11 mouse cellular contexts compared by ENCODE assay signal in the genomic region with DNA sequence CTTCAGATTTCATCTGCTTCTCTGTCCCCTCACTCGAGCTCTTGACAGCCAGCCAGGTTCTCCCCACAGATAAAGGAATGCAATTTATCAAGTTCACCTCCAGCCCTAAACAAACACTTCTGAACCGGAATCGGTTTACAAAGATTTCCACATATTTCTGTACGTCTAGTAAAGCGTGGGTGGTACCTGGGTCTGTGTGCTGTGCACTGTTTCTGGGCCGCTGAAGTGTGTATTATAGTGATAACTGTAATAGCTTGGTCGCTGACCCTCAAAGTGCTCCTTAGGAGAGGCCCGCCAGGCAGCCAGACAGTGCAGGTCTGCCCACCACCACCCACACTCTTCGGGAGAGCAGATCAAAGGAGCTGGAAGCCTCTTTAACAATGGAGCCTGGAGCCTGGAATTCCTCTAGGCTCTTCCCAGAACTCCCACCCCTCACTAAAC. TPM values are rescaled to one million over a fixed set of nuclear protein-coding genes. Genes with fewer than 3 reads are reported as not detected.
DNase-seq lines count a peak whose midpoint lies in the region; ATAC-seq and TF ChIP-seq lines count a peak whose summit lies in the region.
"Had no signal": no experiment of that assay in that cellular context is flagged by ENCODE, and none has a peak within 500 bp of the region (broad histone marks: within the 10 kb centered on the region; RNA-seq: fewer than 3 reads in every experiment).

No protein-coding gene starts in this region.

- TF ChIP-seq EP300 in stomach, postnatal 0 days (optimal IDR thresholded peaks at IDR 0.05), result no peak

- H3K27ac ChIP-seq in heart, embryonic 14.5 days (replicated peaks in 1 of 2; ENCODE audit: control insufficient read depth in 1 of 2, insufficient read depth in 1 of 2, low read depth in 2 of 2, low read length in 2 of 2), result peak overlapping the region; percentile 74 to 87
- peak overlapping the region; percentile 12 for H3K27ac ChIP-seq in limb, embryonic 12.5 days
- H3K27ac ChIP-seq in stomach, postnatal 0 days (replicated peaks), result peak overlapping the region; percentile 53

- WGBS in heart, embryonic 14.5 days, result 2% methylated on average over 9 of the region's 9 CpGs
- WGBS in limb, embryonic 12.5 days, result 11% methylated on average over 9 of the region's 9 CpGs
- 14% methylated on average over 9 of the region's 9 CpGs for WGBS in stomach, postnatal 0 days

- no peaks in the 10 kb centered on the region for H3K36me3 ChIP-seq in heart, embryonic 14.5 days (ENCODE audit: control insufficient read depth, insufficient read depth, low read length)
- no peaks in the 10 kb centered on the region for H3K36me3 ChIP-seq in limb, embryonic 12.5 days
- H3K36me3 ChIP-seq in stomach, postnatal 0 days (ENCODE audit: control insufficient read depth, insufficient read depth, low read length), result no peaks in the 10 kb centered on the region

- H3K27me3 ChIP-seq in heart, embryonic 14.5 days (ENCODE audit: control insufficient read depth, insufficient read depth, low read length), result no peaks in the 10 kb centered on the region
- H3K27me3 ChIP-seq in limb, embryonic 12.5 days, result no peaks in the 10 kb centered on the region
- H3K27me3 ChIP-seq in stomach, postnatal 0 days (ENCODE audit: control insufficient read depth, insufficient read depth, low read length), result no peaks in the 10 kb centered on the region
- H3K27me3 ChIP-seq: CH12.LX had no signal

- ATAC-seq in heart, embryonic 14.5 days (ENCODE audit: insufficient number of reproducible peaks, insufficient read depth, low FRiP score, low read depth), result 0 out of 2 replicates have a peak, but pooled peaks have one; percentile 40
- no peak; the same call in 1 of the 2 replicates for ATAC-seq in limb, embryonic 12.5 days (ENCODE audit: insufficient number of reproducible peaks, insufficient read depth, low FRiP score, low TSS enrichment, low read depth)
- no peak for ATAC-seq in stomach, postnatal 0 days (ENCODE audit: low FRiP score, low TSS enrichment)
- ATAC-seq in erythroid progenitor cell, adult 5-6 weeks (replicated peaks; ENCODE audit: low FRiP score, poor library complexity, severe bottlenecking), result no peak

- H3K4me3 ChIP-seq in heart, embryonic 14.5 days (ENCODE audit: control insufficient read depth in 1 of 2, insufficient read depth in 1 of 2, low read depth in 1 of 2, low read length in 2 of 2), result no peak overlapping the region
- H3K4me3 ChIP-seq in limb, embryonic 12.5 days (replicated peaks), result no peak overlapping the region
- no peak overlapping the region for H3K4me3 ChIP-seq in stomach, postnatal 0 days (ENCODE audit: low read depth, low read length)

- peak overlapping the region; percentile 47 for H3K9ac ChIP-seq in heart, embryonic 14.5 days (ENCODE audit: low read length)
- H3K9ac ChIP-seq in limb, embryonic 12.5 days (replicated peaks), result no peak overlapping the region
- H3K9ac ChIP-seq in stomach, postnatal 0 days (ENCODE audit: low read length), result no peak overlapping the region

- no peaks in the 10 kb centered on the region for H3K9me3 ChIP-seq in heart, embryonic 14.5 days (ENCODE audit: control insufficient read depth, low read length)
- H3K9me3 ChIP-seq in limb, embryonic 12.5 days, result no peaks in the 10 kb centered on the region
- no peaks in the 10 kb centered on the region for H3K9me3 ChIP-seq in stomach, postnatal 0 days (ENCODE audit: control insufficient read depth, low read length)

- no peak for DNase-seq in heart, postnatal 4 days
- peak; percentile 54 for DNase-seq in urinary bladder, postnatal 14 days (ENCODE audit: low spot score)
- no peak for DNase-seq in urinary bladder, adult 2 months (ENCODE audit: low spot score)
- DNase-seq in stomach, postnatal 0 days (ENCODE audit: low spot score), result no peak
- DNase-seq in left cerebral cortex, adult 8-10 months (ENCODE audit: low spot score in 2 of 2), result no peak

- H3K4me1 ChIP-seq in heart, embryonic 14.5 days (ENCODE audit: control insufficient read depth in 2 of 2, insufficient read depth in 2 of 2, low read length in 2 of 2), result peaks cover 15 to 36% of the 10 kb centered on the region in 2 experiments
- peaks cover 12% of the 10 kb centered on the region for H3K4me1 ChIP-seq in limb, embryonic 12.5 days (replicated peaks)
- peaks cover 3% of the 10 kb centered on the region; the same call in 1 of the 2 replicates for H3K4me1 ChIP-seq in stomach, postnatal 0 days (replicated peaks; ENCODE audit: control insufficient read depth, insufficient read depth)

- TF ChIP-seq CTCF in stomach, postnatal 0 days (IDR thresholded peaks at IDR 0.05; ENCODE audit: low read depth), result no peak

- H3K4me2 ChIP-seq in heart, embryonic 14.5 days (ENCODE audit: low read length), result peak overlapping the region; percentile 26
- peak overlapping the region; percentile 10; the same call in 1 of the 2 replicates for H3K4me2 ChIP-seq in limb, embryonic 12.5 days
- H3K4me2 ChIP-seq in stomach, postnatal 0 days (replicated peaks; ENCODE audit: low read depth), result no peak overlapping the region; the same call in 1 of the 2 replicates
- H3K4me2 ChIP-seq: liver, embryonic 11.5 days had no signal

RNA-seq across cellular contexts. Expression of gene Lamc2, which starts 13.9 kb away (rescaled TPM):
- polyA plus RNA-seq in heart, embryonic 14.5 days (2014; fragmentation: Nextera tagmentation; extraction: Ambion mirVana), result 10.5 and 11.3 TPM in 2 replicates
- total RNA-seq in heart, postnatal 4 days (2021), result 10 to 100 TPM; 14.6 to 20.4 TPM
- polyA plus RNA-seq in urinary bladder, adult 2 months (2012; rRNA removed), result 24.2 and 25.0 TPM in 2 replicates
- polyA plus RNA-seq in limb, embryonic 12.5 days (2016; fragmentation: Nextera tagmentation; extraction: Ambion mirVana), result 5.8 and 6.2 TPM in 2 replicates
- 17.6 and 18.2 TPM in 2 replicates for polyA plus RNA-seq in stomach, postnatal 0 days (2015; fragmentation: Nextera tagmentation; extraction: Ambion mirVana)
- total RNA-seq in left cerebral cortex, adult 8-10 months (2022), result 10 to 100 TPM in 1 of 4 experiments, 1 to 10 TPM in 3; 8.3 to 10.1 (median 8.7) TPM
- total RNA-seq in erythroid progenitor cell, adult 5-6 weeks (2015; ENCODE audit: low replicate concordance), result not detected in 2 replicates
- total RNA-seq in erythroid progenitor cell, adult 5-6 weeks (2017; ENCODE audit: low replicate concordance), result not detected in 2 replicates
- total RNA-seq: hematopoietic stem cell, adult 5-6 weeks had no signal

Comparison
In these comparisons a context has a peak if more than half of its experiments do, and no peak if none do; other contexts are left out.
1. H3K27ac ChIP-seq: peak in every context shown above with its lines; median percentile 80 in heart, embryonic 14.5 days; 53 in stomach, postnatal 0 days; 12 in limb, embryonic 12.5 days.